Mouse (Mus musculus) cerebellum, postnatal 14 days (tissue): ENCODE measurements at regions not wholly inside any gene's neighbourhood (a gene's known extent, or its start where the extent isn't known, plus 50 kb on each side); places are given as distances from the start of the nearest gene placed in this dataset.

Experiments
- DNase-seq, 2 experiments: peaks; one replicate each; pipeline ENCODE4 v3.0.0; 2021; ENCODE audit warnings: mixed read lengths in 2 of 2

- no peak for DNase-seq
Measured at GRCm38 (mm10) chrX:13014051-13014450, 57.2 kb upstream of the Usp9x start.

- no peak for DNase-seq
Measured at GRCm38 (mm10) chrX:13013086-13013485, 58.2 kb upstream of the Usp9x start.

GRCm38 (mm10) chrX:12990777-12991176 lies 80.5 kb upstream of the Usp9x start:
- DNase-seq: no peak

- no peak for DNase-seq
Measured at GRCm38 (mm10) chrX:12977676-12978075, 93.6 kb upstream of the Usp9x start.

GRCm38 (mm10) chrX:12968979-12969746 lies 102.1 kb upstream of the Usp9x start:
- DNase-seq: no peak

- no peak for DNase-seq
Measured at GRCm38 (mm10) chrX:12959467-12960314, 111.6 kb upstream of the Usp9x start.

GRCm38 (mm10) chrX:12958873-12959272 lies 112.4 kb upstream of the Usp9x start:
- DNase-seq: no peak

GRCm38 (mm10) chrX:12950928-12951660 lies 120.2 kb upstream of the Usp9x start:
- DNase-seq: no peak

GRCm38 (mm10) chrX:12942451-12942850 lies 128.8 kb upstream of the Usp9x start:
- no peak for DNase-seq

- DNase-seq: peak; percentile 38 to 45
Measured at GRCm38 (mm10) chrX:12936406-12937172, 134.7 kb upstream of the Usp9x start.

- no peak for DNase-seq
Measured at GRCm38 (mm10) chrX:12933294-12933807, 137.9 kb upstream of the Usp9x start.

- no peak for DNase-seq
Measured at GRCm38 (mm10) chrX:12930242-12930641, 141.1 kb upstream of the Usp9x start.

GRCm38 (mm10) chrX:12927797-12928589 lies 143.3 kb upstream of the Usp9x start:
- DNase-seq: no peak

- peak in 1 of 2 experiments; percentile 19 for DNase-seq
Measured at GRCm38 (mm10) chrX:12924705-12925644, 146.3 kb upstream of the Usp9x start.

GRCm38 (mm10) chrX:12919576-12919975 lies 151.7 kb upstream of the Usp9x start:
- DNase-seq: no peak

GRCm38 (mm10) chrX:12917105-12917504 lies 154.2 kb upstream of the Usp9x start:
- DNase-seq: peak; percentile 11 to 27

- DNase-seq: peak; percentile 5 to 33
Measured at GRCm38 (mm10) chrX:12916684-12917083, 154.6 kb upstream of the Usp9x start.

GRCm38 (mm10) chrX:12900256-12900655 lies 138.4 kb upstream of the Med14 start:
- DNase-seq: peak in 1 of 2 experiments; percentile 21

GRCm38 (mm10) chrX:12891468-12891867 lies 129.6 kb upstream of the Med14 start:
- DNase-seq: no peak

GRCm38 (mm10) chrX:12889482-12889808 lies 127.6 kb upstream of the Med14 start:
- no peak for DNase-seq
